Mouse (Mus musculus) heart, embryonic 16.5 days (tissue): Measurements from ENCODE around the gene Foxn4. TPM values are rescaled to one million over a fixed set of nuclear protein-coding genes. Genes with fewer than 3 reads are reported as not detected.

Experiments
- ATAC-seq: fragments of 200-750 bp; cut with Nextera tagmentation; replicated peaks from 2 replicates; pipeline ENCODE4 v1.8.0; 2017; ENCODE audit warnings: moderate number of reproducible peaks; ENCODE audit not compliant: insufficient read depth, low FRiP score; ENCODE audit errors: extremely low read depth
- H3K27ac ChIP-seq: fragments of 300-500 bp; sonication (generic); 2 replicates; pipeline ENCODE4 v1.5.1; 2014; ENCODE audit warnings: mild to moderate bottlenecking, low read length, control low read depth, moderate library complexity
- H3K27me3 ChIP-seq: fragments of 300-500 bp; sonication (generic); 2 replicates; pipeline ENCODE4 v1.6.1; 2014; ENCODE audit warnings: low read length, mixed read lengths; ENCODE audit not compliant: control insufficient read depth, insufficient read depth
- H3K36me3 ChIP-seq: fragments of 300-500 bp; sonication (generic); 2 replicates; pipeline ENCODE4 v1.6.1; 2014; ENCODE audit not compliant: control insufficient read depth, insufficient read depth
- H3K4me1 ChIP-seq: fragments of 300-500 bp; sonication (generic); 2 replicates; pipeline ENCODE4 v1.6.1; 2014; ENCODE audit warnings: low read length, mixed read lengths; ENCODE audit not compliant: control insufficient read depth, insufficient read depth
- H3K4me2 ChIP-seq: fragments of 300-500 bp; sonication (generic); 2 replicates; pipeline ENCODE4 v1.6.1; 2014; ENCODE audit warnings: low read depth, mild to moderate bottlenecking, control low read depth, low read length
- H3K4me3 ChIP-seq: fragments of 300-500 bp; sonication (generic); 2 replicates; pipeline ENCODE4 v1.5.1; 2014; ENCODE audit warnings: mild to moderate bottlenecking, control low read depth, low read length
- H3K9ac ChIP-seq: fragments of 300-500 bp; sonication (generic); 2 replicates; pipeline ENCODE4 v1.6.1; 2014; ENCODE audit warnings: low read length, control low read depth
- H3K9me3 ChIP-seq: fragments of 300-500 bp; sonication (generic); replicated peaks from 2 replicates; pipeline ENCODE4 v1.6.1; 2016; ENCODE audit warnings: low read length; ENCODE audit not compliant: control insufficient read depth
- WGBS: fragments of 180-500 bp; shearing (Covaris S2); extraction: QIAGEN DNeasy Blood & Tissue Kit; methylation state at CpG from one replicate; pipeline ENCODE4 v1.1.7; 2014; 5-methylcytosine and 5-hydroxymethylcytosine counted together
- polyA plus RNA-seq: library from polyadenylated mRNA; unstranded; fragments of >200 nt; fragmentation: Nextera tagmentation; extraction: Ambion mirVana; gene quantifications from 2 replicates; pipeline ENCODE4 v1.2.1, GENCODE M21; 2015

Gene Foxn4
- polyA plus RNA-seq, 1 experiment from 2014 or later, result 0.11 TPM

DNA sequence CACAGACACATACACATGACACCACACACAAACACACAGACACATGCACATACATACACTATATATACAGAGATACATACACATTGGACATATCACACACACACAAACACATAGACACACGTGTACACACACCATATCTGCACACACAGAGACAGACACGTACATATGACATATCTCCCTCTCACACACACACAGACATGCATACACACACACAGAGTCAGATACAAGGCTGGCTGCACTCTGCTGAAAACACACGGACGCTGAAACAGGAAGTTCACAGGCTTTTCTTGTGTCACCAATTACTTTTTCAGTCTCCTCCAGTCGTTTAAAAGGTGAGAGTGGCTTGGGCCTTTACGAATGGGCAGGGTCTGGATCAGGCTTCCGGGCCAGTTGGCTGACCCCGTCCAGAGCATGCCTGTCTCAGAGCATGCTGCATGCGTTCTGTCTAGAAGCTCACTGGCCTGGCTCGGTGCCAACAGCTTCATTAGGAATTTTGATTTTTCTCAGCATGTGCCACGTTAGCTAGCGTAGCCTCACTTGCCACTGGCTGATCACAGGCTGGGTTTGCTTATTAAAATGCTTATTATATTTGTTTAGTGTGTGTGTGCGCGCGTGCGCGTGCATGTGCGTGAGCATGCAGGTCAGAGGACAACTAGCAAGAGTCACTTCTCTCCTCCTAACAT is 24.7 kb upstream of the Foxn4 start:
- H3K4me3 ChIP-seq, result no peak overlapping the region
- no peak overlapping the region for H3K4me2 ChIP-seq
- ATAC-seq, result no peak
- no peaks in the 10 kb centered on the region for H3K4me1 ChIP-seq
- 55% methylated on average over 18 of the region's 18 CpGs for WGBS
- H3K36me3 ChIP-seq, result no peaks in the 10 kb centered on the region
- H3K9ac ChIP-seq, result no peak overlapping the region
- no peak overlapping the region for H3K27ac ChIP-seq
- no peaks in the 10 kb centered on the region for H3K9me3 ChIP-seq
- peaks cover 10% of the 10 kb centered on the region for H3K27me3 ChIP-seq

DNA sequence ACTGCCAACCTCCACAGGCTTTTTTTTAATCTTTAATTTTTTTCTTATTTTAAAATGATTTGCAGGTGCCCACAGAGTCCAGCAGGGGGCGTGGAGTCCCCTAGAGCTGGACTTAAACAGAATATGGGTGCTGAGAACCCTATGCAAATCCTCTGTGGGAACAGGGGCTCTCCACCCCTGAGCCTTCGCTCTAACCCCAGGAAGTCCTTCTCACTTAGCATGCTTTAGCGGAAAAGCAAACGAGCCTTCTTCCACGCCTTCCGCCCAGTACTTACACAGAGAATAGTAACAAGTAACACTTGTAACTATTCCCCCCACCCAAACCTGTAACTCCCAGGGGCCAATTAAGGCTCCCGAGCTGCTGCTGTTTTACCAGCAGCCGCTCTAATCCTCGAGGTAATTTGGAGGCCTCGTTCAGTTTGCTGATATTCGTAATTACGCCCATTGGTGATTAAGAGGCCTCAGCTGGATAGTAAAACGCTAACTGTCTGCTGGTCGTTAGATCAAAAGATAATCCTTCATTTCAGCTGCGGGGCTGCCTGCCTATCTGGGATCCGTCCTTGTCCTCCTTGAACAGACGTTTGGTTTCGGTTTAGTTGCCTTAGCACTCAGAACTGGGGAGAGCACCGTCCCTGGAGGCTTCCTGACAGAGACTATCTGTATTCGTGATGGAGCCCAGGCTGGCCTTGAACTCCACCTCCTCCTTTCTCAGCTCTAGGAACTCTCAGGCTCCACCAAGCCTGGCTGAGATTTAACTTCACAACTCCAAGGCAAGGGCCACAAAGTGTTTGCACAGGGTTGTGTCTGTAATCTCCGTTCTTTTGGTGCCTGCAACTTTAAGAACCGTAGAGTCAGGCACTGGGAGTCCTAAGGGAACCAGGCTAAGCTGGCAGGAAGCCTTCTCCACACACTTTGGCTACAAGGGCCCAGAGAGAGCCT is 23.4 kb upstream of the Foxn4 start:
- ATAC-seq, result no peak
- Histone ChIP-seq H3K4me1 (no peaks in the 10 kb centered on the region), H3K27ac (no peak overlapping the region), H3K4me2 (peak overlapping the region; percentile 44), H3K27me3 (peaks cover 7% of the 10 kb centered on the region), H3K9me3 (no peaks in the 10 kb centered on the region), H3K36me3 (no peaks in the 10 kb centered on the region), H3K4me3 (peak overlapping the region; percentile 14), H3K9ac (no peak overlapping the region)
- 27% methylated on average over 22 of the region's 22 CpGs for WGBS

DNA sequence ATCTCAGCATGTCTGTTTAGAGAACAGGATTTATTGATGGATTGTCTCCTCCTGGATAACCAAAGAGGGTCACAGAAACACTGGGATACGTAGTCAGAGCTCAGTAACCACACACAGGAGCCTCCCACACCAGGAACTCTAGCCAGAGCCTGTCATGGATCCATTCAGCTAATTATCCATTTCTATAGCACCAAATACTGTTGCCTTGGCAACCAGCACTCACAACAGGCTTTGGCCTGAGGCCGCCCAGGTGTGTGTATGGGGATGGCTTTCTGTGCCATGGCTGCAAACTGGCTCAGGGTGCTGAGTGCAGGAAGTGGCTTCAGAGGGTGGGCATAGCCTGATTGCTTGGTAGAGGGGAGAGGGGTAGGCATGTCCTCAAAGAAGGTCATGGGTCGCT is 16.4 kb upstream of the Foxn4 start:
- no peak for ATAC-seq

GRCm38 (mm10) chr5:114288874-114289273 is 15.3 kb upstream of the Foxn4 start, which contains the start of gene Myo1h:
Gene Myo1h (plus strand): TSS chr5:114289166.
- Histone ChIP-seq H3K9me3 (no peaks in the 10 kb centered on the region), H3K4me1 (no peaks in the 10 kb centered on the region), H3K27me3 (peaks cover 19% of the 10 kb centered on the region), H3K4me3 (no peak within 1 kb of the TSS), H3K4me2 (no peak within 1 kb of the TSS), H3K27ac (no peak within 1 kb of the TSS), H3K9ac (no peak within 1 kb of the TSS), H3K36me3 (no peaks in the 10 kb centered on the region)
- WGBS, result 39% methylated on average over 13 of the region's 13 CpGs
- no peak for ATAC-seq

More for the DNA sequence above, 16.4 kb upstream of the Foxn4 start:
- Histone ChIP-seq H3K9me3 (no peaks in the 10 kb centered on the region), H3K27ac (no peak overlapping the region), H3K4me2 (no peak overlapping the region), H3K36me3 (no peaks in the 10 kb centered on the region), H3K4me1 (no peaks in the 10 kb centered on the region), H3K9ac (no peak overlapping the region), H3K27me3 (peaks cover 19% of the 10 kb centered on the region), H3K4me3 (no peak overlapping the region)
- 78% methylated on average over 3 of the region's 3 CpGs for WGBS

DNA sequence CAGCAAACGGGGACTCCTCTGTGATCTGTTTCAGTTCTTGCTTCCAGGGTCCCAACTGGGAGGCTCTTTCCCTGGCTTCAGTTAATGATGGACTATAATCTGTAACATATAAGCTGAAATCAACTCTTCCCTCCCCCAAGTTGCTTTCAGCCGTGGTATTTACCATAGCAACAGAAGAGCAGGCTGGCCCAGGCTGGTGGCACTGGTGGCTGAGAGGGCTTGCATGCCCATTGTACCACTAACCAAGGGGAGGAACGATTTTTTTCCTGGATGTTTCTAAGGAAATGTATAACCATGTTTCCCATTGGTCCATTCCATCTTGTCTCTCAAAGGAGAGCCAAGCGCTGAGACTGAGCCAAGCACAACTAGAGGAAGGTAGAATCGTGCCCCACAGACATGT is 14.8 kb upstream of the Foxn4 start:
- ATAC-seq, result no peak
- 81% methylated on average over 5 of the region's 5 CpGs for WGBS
- no peak overlapping the region for H3K4me3 ChIP-seq
- H3K36me3 ChIP-seq, result no peaks in the 10 kb centered on the region
- H3K4me2 ChIP-seq, result no peak overlapping the region
- no peaks in the 10 kb centered on the region for H3K4me1 ChIP-seq
- no peak overlapping the region for H3K9ac ChIP-seq
- H3K27ac ChIP-seq, result no peak overlapping the region
- no peaks in the 10 kb centered on the region for H3K9me3 ChIP-seq
- peaks cover 19% of the 10 kb centered on the region for H3K27me3 ChIP-seq

GRCm38 (mm10) chr5:114286872-114287571 is 13.4 kb upstream of the Foxn4 start:
- no peaks in the 10 kb centered on the region for H3K4me1 ChIP-seq
- H3K4me3 ChIP-seq, result no peak overlapping the region
- no peak overlapping the region for H3K4me2 ChIP-seq
- no peak overlapping the region for H3K27ac ChIP-seq
- no peak for ATAC-seq
- H3K9ac ChIP-seq, result no peak overlapping the region
- no peaks in the 10 kb centered on the region for H3K9me3 ChIP-seq
- peaks cover 19% of the 10 kb centered on the region for H3K27me3 ChIP-seq
- no peaks in the 10 kb centered on the region for H3K36me3 ChIP-seq
- WGBS, result 75% methylated on average over 16 of the region's 16 CpGs

DNA sequence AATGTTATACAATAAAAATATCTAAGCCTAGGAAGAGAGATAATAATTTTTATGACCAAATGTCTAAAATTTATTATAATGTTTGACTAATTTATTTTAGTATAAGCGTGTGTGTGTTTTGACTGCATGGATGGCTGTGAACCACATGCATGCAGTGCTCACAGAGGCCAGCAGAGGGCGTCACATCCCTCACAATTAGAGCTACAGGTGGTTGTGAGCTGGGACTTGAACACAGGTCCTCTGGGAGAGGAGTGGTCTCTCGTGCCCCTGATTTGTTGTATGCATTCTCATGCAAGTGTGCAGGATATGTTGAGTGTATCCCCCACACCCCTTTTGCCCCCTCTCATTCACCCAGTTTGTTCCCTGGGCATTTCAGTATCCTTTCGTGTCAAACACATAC is 12.5 kb upstream of the Foxn4 start:
- Histone ChIP-seq H3K9ac (no peak overlapping the region), H3K4me1 (no peaks in the 10 kb centered on the region), H3K27me3 (peaks cover 19% of the 10 kb centered on the region), H3K36me3 (no peaks in the 10 kb centered on the region), H3K4me3 (no peak overlapping the region), H3K27ac (no peak overlapping the region), H3K9me3 (no peaks in the 10 kb centered on the region), H3K4me2 (no peak overlapping the region)
- ATAC-seq, result no peak
- 64% methylated on average over 4 of the region's 4 CpGs for WGBS

DNA sequence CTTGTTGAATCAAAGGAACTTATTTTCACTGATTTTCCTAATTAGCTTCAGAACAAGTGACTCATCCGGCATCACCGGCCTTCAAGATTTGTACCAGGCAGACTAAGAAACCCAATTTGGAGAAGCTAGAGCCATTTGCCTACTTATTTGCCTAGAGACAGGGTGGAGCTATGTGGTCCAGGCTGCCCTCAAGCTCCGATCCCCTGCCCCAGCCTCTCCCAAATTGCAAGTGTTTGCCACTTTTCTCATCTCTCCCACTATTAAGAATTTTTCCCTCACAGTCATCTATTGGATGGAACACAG is 11.7 kb upstream of the Foxn4 start:
- H3K9me3 ChIP-seq, result no peaks in the 10 kb centered on the region
- no peaks in the 10 kb centered on the region for H3K4me1 ChIP-seq
- H3K4me3 ChIP-seq, result no peak overlapping the region
- WGBS, result 82% methylated on average over 3 of the region's 3 CpGs
- no peaks in the 10 kb centered on the region for H3K36me3 ChIP-seq
- no peak overlapping the region for H3K4me2 ChIP-seq
- H3K9ac ChIP-seq, result no peak overlapping the region
- no peak overlapping the region for H3K27ac ChIP-seq
- H3K27me3 ChIP-seq, result peaks cover 22% of the 10 kb centered on the region
- ATAC-seq, result no peak
